Mouse (Mus musculus) ES-Bruce4 (cell line): ENCODE data around the gene Tmem164. TPM values are rescaled to one million over a fixed set of nuclear protein-coding genes. Genes with fewer than 3 reads are reported as not detected.

Source experiments
- H3K27ac ChIP-seq: 2 replicates; pipeline ENCODE4 v1.5.1; 2012; ENCODE audit warnings: low read length, inconsistent platforms; ENCODE audit not compliant: insufficient read depth
- H3K27me3 ChIP-seq: 2 replicates; pipeline ENCODE4 v1.6.1; 2012; ENCODE audit warnings: mild to moderate bottlenecking, low read length, inconsistent platforms; ENCODE audit not compliant: control insufficient read depth, poor library complexity, insufficient read depth, severe bottlenecking
- H3K36me3 ChIP-seq: 2 replicates; pipeline ENCODE4 v1.6.1; 2012; ENCODE audit warnings: inconsistent platforms, mild to moderate bottlenecking, low read length, moderate library complexity; ENCODE audit not compliant: control insufficient read depth, poor library complexity, insufficient read depth, severe bottlenecking
- H3K4me1 ChIP-seq: one replicate; pipeline ENCODE4 v1.8.1; 2011; ENCODE audit warnings: low read length; ENCODE audit not compliant: control insufficient read depth, insufficient read depth
- H3K4me3 ChIP-seq: 2 replicates; pipeline ENCODE4 v1.5.1; 2011; ENCODE audit warnings: low read depth, mild to moderate bottlenecking, low read length
- H3K9ac ChIP-seq: 2 replicates; pipeline ENCODE4 v1.6.1; 2012; ENCODE audit warnings: low read depth, mild to moderate bottlenecking, inconsistent platforms; ENCODE audit not compliant: poor library complexity, severe bottlenecking
- H3K9me3 ChIP-seq: replicated peaks from 2 replicates; pipeline ENCODE4 v1.6.1; 2012; ENCODE audit warnings: mild to moderate bottlenecking, low read length, inconsistent platforms; ENCODE audit not compliant: control insufficient read depth, poor library complexity, insufficient read depth, severe bottlenecking
- CTCF ChIP-seq: IDR thresholded peaks from one replicate; pipeline ENCODE4 v1.8.1; 2011; ENCODE audit warnings: low read depth, low read length
- EP300 ChIP-seq: IDR thresholded peaks from 2 replicates; pipeline ENCODE4 v1.6.1; 2011; ENCODE audit warnings: low read depth, low read length; ENCODE audit not compliant: insufficient read depth
- POLR2A ChIP-seq: IDR thresholded peaks from one replicate; pipeline ENCODE4 v1.8.1; 2011; ENCODE audit warnings: low read length; ENCODE audit not compliant: insufficient read depth
- polyA plus RNA-seq: library from polyadenylated mRNA; stranded (reverse); fragments of >200 nt; gene quantifications from 2 replicates; pipeline ENCODE4 v1.2.4, GENCODE M21; 2011; ENCODE audit warnings: low read depth; ENCODE audit not compliant: missing spikeins, insufficient read depth, insufficient read length

The Tmem164 gene
- polyA plus RNA-seq, 1 experiment, result 15.5 TPM

DNA sequence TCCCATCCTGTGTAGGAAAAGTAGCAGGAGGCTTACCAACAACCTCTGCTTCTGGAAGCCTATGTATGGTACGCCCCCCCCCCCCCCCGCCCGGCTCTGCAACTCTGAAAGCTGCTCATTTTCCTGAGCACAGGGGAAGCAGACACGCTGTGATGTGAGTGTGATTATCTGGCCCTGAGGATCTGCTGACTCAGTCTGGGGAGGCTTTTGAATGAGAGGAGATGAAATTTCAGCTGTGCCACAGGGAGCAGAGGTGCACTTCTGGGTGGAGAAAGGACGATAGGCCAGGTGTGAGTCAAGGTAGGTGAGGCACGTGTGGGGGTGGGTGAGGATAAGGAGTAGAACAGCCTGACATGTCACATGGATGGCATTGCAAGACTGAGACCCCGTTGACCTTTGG, 82.1 kb downstream of the Tmem164 start:
- no peak overlapping the region for H3K9ac ChIP-seq
- H3K27ac ChIP-seq, result no peak overlapping the region
- H3K4me3 ChIP-seq, result no peak overlapping the region
- H3K36me3 ChIP-seq, result no peaks in the 10 kb centered on the region
- H3K4me1 ChIP-seq, result no peaks in the 10 kb centered on the region
- H3K9me3 ChIP-seq, result no peaks in the 10 kb centered on the region
- H3K27me3 ChIP-seq, result no peaks in the 10 kb centered on the region
- TF ChIP-seq POLR2A, result no peak
- no peak for TF ChIP-seq CTCF
- TF ChIP-seq EP300, result no peak

DNA sequence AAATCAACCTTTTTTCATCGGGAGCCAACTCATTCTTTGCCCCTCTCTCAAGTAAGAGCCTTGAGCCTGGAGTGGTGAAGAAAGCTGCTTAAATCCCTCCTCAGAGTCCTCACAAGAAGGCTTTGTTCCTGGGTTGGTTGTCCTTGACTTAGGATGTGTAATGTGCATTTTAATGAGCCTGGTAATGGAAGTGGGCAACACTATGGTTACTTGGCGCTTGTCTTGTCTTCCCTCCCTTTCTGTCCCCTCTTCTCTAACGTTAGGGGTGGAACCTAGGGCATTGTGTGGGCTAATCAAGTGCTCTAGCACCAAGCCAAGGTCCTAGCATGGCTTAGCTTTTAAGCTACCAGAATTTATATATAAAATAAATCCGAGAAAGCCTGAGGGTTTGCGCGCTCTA, 88.5 kb downstream of the Tmem164 start:
- TF ChIP-seq EP300, result no peak
- TF ChIP-seq CTCF, result no peak
- no peak for TF ChIP-seq POLR2A
- H3K27me3 ChIP-seq, result no peaks in the 10 kb centered on the region

DNA sequence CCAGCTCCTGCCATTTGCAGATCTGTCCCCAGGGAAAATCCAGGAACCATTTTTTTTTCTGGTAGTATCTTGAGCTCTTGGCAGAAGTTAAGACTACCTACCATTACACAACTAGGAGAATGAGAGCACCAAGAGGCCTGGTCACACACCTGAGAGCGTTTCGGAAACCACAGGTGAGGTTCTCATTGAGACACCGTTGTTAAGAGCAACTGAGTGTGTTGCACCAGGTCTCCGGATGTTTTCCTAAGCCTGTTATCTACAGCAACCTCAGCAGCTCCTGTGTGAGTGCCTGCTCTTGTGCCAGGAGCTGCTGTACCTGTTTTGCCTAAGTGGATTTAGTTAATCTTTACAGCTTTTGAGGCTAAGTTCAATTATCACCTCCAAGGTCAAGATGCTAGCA, 92.5 kb downstream of the Tmem164 start:
- Histone ChIP-seq H3K9ac (no peak overlapping the region), H3K4me3 (no peak overlapping the region), H3K9me3 (no peaks in the 10 kb centered on the region), H3K27me3 (no peaks in the 10 kb centered on the region), H3K4me1 (no peaks in the 10 kb centered on the region), H3K27ac (no peak overlapping the region), H3K36me3 (no peaks in the 10 kb centered on the region)
- TF ChIP-seq CTCF (no peak), POLR2A (no peak), EP300 (no peak)

More for the DNA sequence above, 88.5 kb downstream of the Tmem164 start:
- Histone ChIP-seq H3K27ac (no peak overlapping the region), H3K36me3 (no peaks in the 10 kb centered on the region), H3K4me1 (no peaks in the 10 kb centered on the region), H3K9ac (no peak overlapping the region), H3K9me3 (no peaks in the 10 kb centered on the region), H3K4me3 (no peak overlapping the region)

DNA sequence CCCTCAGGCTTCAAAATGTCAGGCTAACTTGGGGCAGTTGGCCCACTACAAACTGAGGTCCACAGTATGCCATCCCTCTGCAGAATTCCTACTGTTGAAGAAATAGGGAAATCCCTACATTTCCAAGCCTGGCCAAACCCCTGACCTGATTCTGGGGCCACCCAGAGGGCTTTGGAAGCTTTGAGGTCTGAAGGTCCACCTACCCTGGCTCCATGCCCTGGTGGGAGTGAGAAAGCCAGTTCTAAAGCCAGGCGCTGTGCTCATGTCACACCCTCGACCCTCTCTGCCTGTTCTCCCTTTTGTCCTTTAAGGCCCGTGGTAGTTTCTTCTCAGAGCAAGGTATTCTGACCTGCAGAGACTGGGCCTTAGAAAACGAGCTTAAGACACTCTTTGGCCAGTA, 94.9 kb downstream of the Tmem164 start:
- no peaks in the 10 kb centered on the region for H3K36me3 ChIP-seq
- H3K4me3 ChIP-seq, result no peak overlapping the region
- H3K27ac ChIP-seq, result no peak overlapping the region
- TF ChIP-seq CTCF, result no peak
- no peak for TF ChIP-seq POLR2A
- no peak for TF ChIP-seq EP300
- H3K9ac ChIP-seq, result no peak overlapping the region
- no peaks in the 10 kb centered on the region for H3K27me3 ChIP-seq
- H3K9me3 ChIP-seq, result no peaks in the 10 kb centered on the region
- H3K4me1 ChIP-seq, result no peaks in the 10 kb centered on the region

DNA sequence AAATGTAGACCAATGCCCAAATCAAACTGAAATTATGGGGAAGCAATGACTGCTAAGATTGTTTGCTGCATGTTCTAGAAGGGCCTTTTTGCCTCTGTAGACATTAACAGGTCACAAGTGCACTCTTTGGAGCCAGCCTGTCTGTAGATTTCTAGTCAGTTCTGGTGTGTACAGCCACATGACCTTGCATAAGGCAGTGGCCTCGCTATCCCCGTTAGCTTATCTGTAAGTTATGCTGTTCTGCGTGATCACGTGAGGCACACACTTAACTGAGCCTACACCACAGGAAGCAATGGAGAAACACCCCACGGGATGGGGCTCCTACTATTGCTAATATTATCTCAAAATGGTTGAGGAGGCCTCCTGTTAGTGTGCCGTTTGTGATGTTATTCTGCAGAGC, 97.4 kb downstream of the Tmem164 start:
- Histone ChIP-seq H3K4me3 (no peak overlapping the region), H3K4me1 (no peaks in the 10 kb centered on the region), H3K9me3 (no peaks in the 10 kb centered on the region), H3K27ac (no peak overlapping the region), H3K27me3 (no peaks in the 10 kb centered on the region), H3K9ac (no peak overlapping the region), H3K36me3 (no peaks in the 10 kb centered on the region)
- no peak for TF ChIP-seq POLR2A
- TF ChIP-seq EP300, result no peak
- TF ChIP-seq CTCF, result no peak

DNA sequence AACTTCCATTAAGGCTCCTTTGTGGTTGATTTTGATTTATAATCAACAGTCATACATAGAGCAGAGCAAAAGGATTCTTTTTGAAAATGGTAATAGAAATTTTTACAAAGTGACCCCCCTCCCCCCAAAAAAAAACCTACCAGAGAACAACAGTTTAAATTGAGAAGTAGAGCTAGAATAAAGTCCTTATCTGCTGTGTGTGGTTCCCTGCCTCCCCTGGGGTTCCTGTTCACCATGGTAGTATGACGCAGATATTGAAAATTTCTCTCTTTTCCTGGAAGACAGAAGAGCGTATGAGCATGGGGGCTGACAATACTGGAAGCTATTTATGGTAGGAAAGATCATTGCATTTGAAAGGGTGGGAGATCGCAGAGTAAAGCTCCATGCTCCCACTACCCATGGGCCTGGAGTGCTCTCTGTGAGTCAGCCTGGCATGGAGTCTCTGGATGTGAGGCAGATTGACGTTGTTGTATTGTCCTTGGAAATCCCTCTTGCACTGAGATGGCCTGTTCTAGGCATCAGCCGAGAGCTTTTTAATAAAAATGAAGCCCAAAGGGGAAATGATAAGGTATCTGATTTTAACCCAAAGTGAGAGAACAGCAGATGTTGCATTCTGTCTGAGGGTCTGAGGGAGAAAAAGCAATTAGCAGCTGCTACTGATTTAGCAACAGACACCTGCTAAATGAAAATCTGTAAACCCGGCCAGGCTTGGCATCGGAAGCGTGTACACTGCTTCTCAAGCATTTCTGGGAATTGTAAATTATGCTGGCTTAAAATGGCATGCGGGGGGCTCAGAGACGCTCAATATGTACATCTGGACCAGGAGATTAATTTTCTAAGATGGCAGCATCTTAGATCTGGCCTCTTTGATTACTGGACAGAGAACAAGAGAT, 105.2 kb downstream of the Tmem164 start:
- no peaks in the 10 kb centered on the region for H3K27me3 ChIP-seq
- no peaks in the 10 kb centered on the region for H3K9me3 ChIP-seq
- H3K36me3 ChIP-seq, result no peaks in the 10 kb centered on the region
- no peak overlapping the region for H3K9ac ChIP-seq
- no peak overlapping the region for H3K27ac ChIP-seq
- H3K4me3 ChIP-seq, result no peak overlapping the region
- TF ChIP-seq EP300, result no peak
- no peak for TF ChIP-seq POLR2A
- TF ChIP-seq CTCF, result no peak
- H3K4me1 ChIP-seq, result no peaks in the 10 kb centered on the region
